In the genomic region with DNA sequence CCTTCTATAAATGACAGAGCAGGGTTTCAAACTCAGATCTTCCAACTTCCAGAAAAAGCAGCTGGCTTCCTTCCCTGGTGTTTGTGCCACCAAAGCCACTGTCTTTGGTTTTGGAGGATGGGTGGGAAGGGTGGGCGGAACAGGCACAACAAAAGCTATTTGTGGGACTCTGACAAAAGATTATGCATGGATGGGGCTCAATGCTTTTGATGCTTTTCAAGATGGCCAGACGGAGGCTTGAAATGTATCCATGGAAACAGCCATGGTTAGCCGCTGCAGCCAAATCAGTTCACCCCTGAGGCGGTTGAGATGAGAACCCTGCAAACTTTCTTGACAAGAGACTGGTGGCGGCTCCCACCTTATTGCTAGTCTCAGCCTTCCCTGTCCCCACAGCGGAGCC, we compare ENCODE assay signal across 10 mouse cellular contexts. TPM values are rescaled to one million over a fixed set of nuclear protein-coding genes. Genes with fewer than 3 reads are reported as not detected.
A peak's percentile ranks its signal among the peaks of the same experiment; 100 is the strongest.
DNase-seq lines count a peak whose midpoint lies in the region; ATAC-seq and TF ChIP-seq lines count a peak whose summit lies in the region.
"Had no signal": no experiment of that assay in that cellular context is flagged by ENCODE, and none has a peak within 500 bp of the region (broad histone marks: within the 10 kb centered on the region; RNA-seq: fewer than 3 reads in every experiment).

No protein-coding gene starts in this region.

- no peaks in the 10 kb centered on the region for H3K9me3 ChIP-seq in hindbrain, embryonic 13.5 days
- no peaks in the 10 kb centered on the region for H3K9me3 ChIP-seq in neural tube, embryonic 11.5 days (ENCODE audit: control insufficient read depth, low read length)
- H3K9me3 ChIP-seq in liver, postnatal 0 days (ENCODE audit: low read length): no peaks in the 10 kb centered on the region

- H3K9ac ChIP-seq in hindbrain, embryonic 13.5 days: no peak overlapping the region
- H3K9ac ChIP-seq in neural tube, embryonic 11.5 days (ENCODE audit: low read length): no peak overlapping the region
- H3K9ac ChIP-seq in liver, postnatal 0 days (replicated peaks): no peak overlapping the region

- TF ChIP-seq POLR2A in brain, embryonic 14.5 days (IDR thresholded peaks at IDR 0.05; ENCODE audit: borderline replicate concordance, extremely low read depth, insufficient read depth, insufficient read length, poor library complexity, severe bottlenecking): no peak

- no peak for TF ChIP-seq CTCF in brain, embryonic 14.5 days (IDR thresholded peaks at IDR 0.05; ENCODE audit: borderline replicate concordance, extremely low read depth, insufficient read depth, insufficient read length)
- TF ChIP-seq CTCF in liver, postnatal 0 days (IDR thresholded peaks at IDR 0.05; ENCODE audit: low read depth): no peak

- peak overlapping the region; percentile 4; the same call in 1 of the 2 replicates for H3K4me2 ChIP-seq in hindbrain, embryonic 13.5 days
- no peak overlapping the region; the same call in none of the 2 replicates for H3K4me2 ChIP-seq in neural tube, embryonic 11.5 days (ENCODE audit: low read depth)
- H3K4me2 ChIP-seq in liver, postnatal 0 days (ENCODE audit: low read depth, low read length): no peak overlapping the region

- TF ChIP-seq EP300 in liver, postnatal 0 days (IDR thresholded peaks at IDR 0.05; ENCODE audit: low read depth): no peak

- H3K4me1 ChIP-seq in hindbrain, embryonic 13.5 days (replicated peaks): peaks cover 87% of the 10 kb centered on the region
- peaks cover 63% of the 10 kb centered on the region for H3K4me1 ChIP-seq in neural tube, embryonic 11.5 days (ENCODE audit: control insufficient read depth, insufficient read depth, low read length)
- no peaks in the 10 kb centered on the region for H3K4me1 ChIP-seq in liver, postnatal 0 days (ENCODE audit: insufficient read depth)

- peak; percentile 9; the same call in 1 of the 2 replicates for ATAC-seq in hindbrain, embryonic 13.5 days (ENCODE audit: low FRiP score)
- ATAC-seq in neural tube, embryonic 11.5 days (ENCODE audit: insufficient read depth, low FRiP score, low TSS enrichment): peak; percentile 45; the same call in 1 of the 2 replicates
- no peak for ATAC-seq in liver, postnatal 0 days

- H3K4me3 ChIP-seq in hindbrain, embryonic 13.5 days: no peak overlapping the region
- no peak overlapping the region for H3K4me3 ChIP-seq in neural tube, embryonic 11.5 days (ENCODE audit: low read depth, low read length)
- no peak overlapping the region for H3K4me3 ChIP-seq in liver, postnatal 0 days (ENCODE audit: low read depth, low read length)

- peak overlapping the region; percentile 92 for H3K27ac ChIP-seq in hindbrain, embryonic 13.5 days
- peak overlapping the region; percentile 89 for H3K27ac ChIP-seq in neural tube, embryonic 11.5 days (ENCODE audit: low read depth, low read length)
- H3K27ac ChIP-seq in liver, postnatal 0 days (ENCODE audit: low read depth): no peak overlapping the region

- no peaks in the 10 kb centered on the region for H3K36me3 ChIP-seq in hindbrain, embryonic 13.5 days
- no peaks in the 10 kb centered on the region for H3K36me3 ChIP-seq in neural tube, embryonic 11.5 days (ENCODE audit: control insufficient read depth, insufficient read depth, low read length)
- H3K36me3 ChIP-seq in liver, postnatal 0 days (replicated peaks; ENCODE audit: insufficient read depth, low read length): no peaks in the 10 kb centered on the region

- 20% methylated on average over 6 of the region's 6 CpGs for whole genome bisulfite sequencing in hindbrain, embryonic 13.5 days
- WGBS in neural tube, embryonic 11.5 days: 34% methylated on average over 6 of the region's 6 CpGs
- 84% methylated on average over 6 of the region's 6 CpGs for WGBS in liver, postnatal 0 days (ENCODE audit: insufficient replicate concordance)

- DNase-seq in brain, embryonic 14.5 days (ENCODE audit: low read depth): peak; percentile 95
- DNase-seq in embryo, embryonic 9.5 days (ENCODE audit: extremely low spot score): peak; percentile 66
- DNase-seq in neural tube, embryonic 11.5 days (ENCODE audit: low spot score): peak; percentile 74
- DNase-seq in heart, adult 9 months (ENCODE audit: low spot score in 2 of 2): no peak
- no peak for DNase-seq in liver, postnatal 0 days
- DNase-seq in spleen, postnatal 36 days (ENCODE audit: low spot score in 2 of 2): no peak
- DNase-seq: heart, postnatal 36 days; kidney, postnatal 14 days; lung, adult 18-20 months had no signal

- no peaks in the 10 kb centered on the region for H3K27me3 ChIP-seq in hindbrain, embryonic 13.5 days
- no peaks in the 10 kb centered on the region for H3K27me3 ChIP-seq in neural tube, embryonic 11.5 days (ENCODE audit: control insufficient read depth, insufficient read depth, low read length)
- H3K27me3 ChIP-seq in liver, postnatal 0 days (ENCODE audit: insufficient read depth, low read length): no peaks in the 10 kb centered on the region

RNA-seq across cellular contexts. Expression of a gene that starts 46.8 kb away (rescaled TPM):
- 61.0 and 112 TPM in 2 replicates for polyA plus RNA-seq in brain, embryonic 14.5 days (2012; rRNA removed)
- polyA plus RNA-seq in hindbrain, embryonic 13.5 days (2015; fragmentation: Nextera tagmentation; extraction: Ambion mirVana): 37.5 and 42.3 TPM in 2 replicates
- polyA plus RNA-seq in neural tube, embryonic 11.5 days (2014; fragmentation: Nextera tagmentation; extraction: Ambion mirVana): 37.4 and 42.0 TPM in 2 replicates
- 0.13 and 0.26 TPM in 2 replicates for polyA plus RNA-seq in liver, postnatal 0 days (2015; fragmentation: Nextera tagmentation; extraction: Ambion mirVana)

Comparison
In these comparisons a context has a peak if more than half of its experiments do, and no peak if none do; other contexts are left out.
1. DNase-seq: peak in brain, embryonic 14.5 days (single experiment), embryo, embryonic 9.5 days (single experiment) and neural tube, embryonic 11.5 days (single experiment); none in heart, adult 9 months (0 of 2), liver, postnatal 0 days (single experiment) and spleen, postnatal 36 days (0 of 2).
2. RNA of a gene that starts 46.8 kb away (polyA plus RNA-seq): 61.0 to 112 TPM in brain, embryonic 14.5 days, 37.5 to 42.3 TPM in hindbrain, embryonic 13.5 days and 37.4 to 42.0 TPM in neural tube, embryonic 11.5 days; 0.13 to 0.26 TPM in liver, postnatal 0 days; every median in the first group is over 10 times any median in the second.